Mouse (Mus musculus): Measurements from ENCODE around the gene Gm45717.
"Not testable (repeated sequence)": the region's sequence is repeated elsewhere in the genome, so short reads cannot be mapped to it uniquely, and the experiment has no call there.

Gene Gm45717
- long read RNA-seq, experiment 1 = 0 reads
- long read RNA-seq, experiment 2, partial matches to known transcripts = 0 of 3 reads
- long read RNA-seq, experiment 2, other reads (novel, unspliced or antisense) = 3 of 3 reads

DNA sequence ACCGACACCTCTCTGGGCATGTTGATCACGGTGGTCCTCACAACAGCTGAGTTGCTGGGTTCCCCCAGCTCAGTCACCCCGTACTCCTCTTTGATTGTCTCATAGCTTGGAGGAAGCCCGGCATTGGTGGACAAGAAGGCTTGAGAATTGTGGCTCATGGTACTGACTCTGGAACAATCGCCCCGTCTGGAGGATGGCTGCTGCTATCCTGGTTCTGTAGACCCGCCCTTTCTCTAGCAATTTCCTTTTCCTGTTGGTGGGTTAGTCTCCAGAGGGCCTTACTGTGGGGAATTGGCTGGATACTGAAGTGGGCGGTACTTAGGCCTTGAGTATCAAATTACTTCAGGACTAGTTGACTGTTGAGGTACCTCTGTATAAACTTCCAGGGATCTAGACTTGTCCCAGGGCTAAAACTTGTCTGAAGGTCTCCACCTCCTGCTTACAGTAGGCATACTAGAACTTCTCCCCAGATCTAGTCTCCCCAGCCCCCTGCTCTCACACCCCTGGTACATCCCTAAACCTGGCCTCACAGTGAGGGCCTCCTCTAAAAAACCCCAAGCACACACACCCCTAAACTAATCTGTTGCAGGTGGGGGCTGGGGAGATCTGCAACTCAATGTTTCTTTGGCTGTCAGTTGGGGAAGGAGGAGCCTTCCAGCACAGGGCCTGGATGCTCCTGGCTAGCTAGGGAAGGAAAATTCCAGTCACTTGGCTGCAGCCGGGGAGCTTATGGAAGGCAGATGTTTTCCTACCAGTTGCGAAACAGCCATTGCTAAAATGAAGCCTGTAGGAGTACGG, at the start of gene Gm45717, which contains the start of gene Ifitm2:
TSS of gene Gm45717 (minus strand) at position 180 of the 798 bp plus-strand sequence.
TSS of gene Ifitm2 (minus strand) at position 230 of the 798 bp plus-strand sequence.
- intact Hi-C loops (cut with DNase I) = loop anchor here (5.0 kb wide), 1 partner anchor 51 kb away; no protein-coding TSS in a partner anchor

DNA sequence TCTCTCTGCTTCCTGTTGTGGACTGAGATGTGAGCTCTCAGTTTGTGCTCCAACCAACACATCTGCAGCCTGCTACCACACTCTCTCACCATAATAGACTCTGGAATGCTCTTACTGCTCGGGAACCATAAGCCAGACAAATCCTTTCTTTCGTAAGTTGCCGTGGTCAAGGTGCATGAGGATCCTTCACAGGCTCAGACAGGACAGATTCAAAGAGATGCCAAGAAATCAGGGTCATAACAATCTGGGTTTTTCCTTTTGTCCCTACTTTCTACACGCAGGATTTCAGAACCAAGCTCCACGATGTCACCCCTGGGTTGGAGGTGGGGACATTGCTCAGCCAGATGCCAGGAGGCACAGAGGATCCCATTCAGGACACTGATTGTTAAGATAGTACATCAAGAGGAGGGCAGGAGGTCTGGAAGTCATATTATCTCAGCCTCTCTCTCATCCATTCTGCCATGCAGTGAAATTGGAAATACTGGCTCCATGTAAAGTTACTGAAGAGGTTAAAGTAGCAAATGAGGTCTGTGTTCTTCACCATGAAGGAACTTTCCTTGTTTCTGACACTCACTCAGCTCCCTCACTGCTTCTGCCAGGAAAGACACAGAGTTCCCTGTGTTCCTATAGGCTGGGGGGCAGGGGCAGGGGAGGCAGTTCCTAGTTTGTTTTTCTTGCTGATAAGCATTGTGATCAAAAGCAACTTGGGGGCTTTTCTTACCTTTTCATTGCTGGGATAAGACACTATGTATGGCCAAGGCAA, 47.7 kb upstream of the Gm45717 start:
- intact Hi-C loops (cut with DNase I) = no loop called here

DNA sequence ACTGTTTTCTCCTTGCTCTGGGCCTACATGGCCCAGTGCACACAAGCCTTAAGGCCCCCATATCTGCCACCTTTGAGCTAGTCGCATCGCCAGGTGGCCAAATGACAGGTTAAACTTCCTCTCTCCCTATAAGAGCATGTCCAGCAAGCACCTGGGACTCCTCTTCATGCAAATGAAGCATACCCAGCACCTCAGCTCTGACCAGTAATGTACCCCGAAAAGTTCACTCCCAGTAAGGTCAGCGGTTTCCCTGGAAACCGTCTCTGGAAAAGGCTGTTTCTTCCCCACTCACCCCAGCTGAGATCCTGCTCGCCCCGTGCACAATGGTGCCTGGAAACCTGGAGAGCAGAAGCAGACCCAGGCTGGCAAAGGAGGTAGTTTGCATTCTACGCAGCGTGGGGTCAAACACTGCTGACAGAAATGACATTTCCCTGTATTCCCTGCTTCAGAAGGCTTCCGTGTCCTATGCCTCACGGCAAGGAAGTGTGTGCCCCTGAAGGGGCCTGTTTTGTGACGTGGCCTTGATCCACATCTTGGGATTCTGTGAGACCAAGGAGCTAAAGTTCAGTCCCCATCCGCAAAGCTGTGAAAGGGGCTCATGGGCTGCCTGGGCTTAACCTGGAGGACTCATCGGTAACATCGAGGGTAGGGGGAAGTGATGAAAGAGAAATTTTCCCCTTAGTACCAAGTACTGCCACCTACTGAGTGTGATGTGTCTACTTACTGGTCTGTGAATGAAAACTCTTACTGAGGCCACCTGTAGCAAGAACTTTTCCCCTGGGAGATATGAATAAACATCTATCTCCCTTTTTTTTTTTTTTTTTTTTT, 45.4 kb upstream of the Gm45717 start:
- intact Hi-C loops (cut with DNase I) = no loop called here

DNA sequence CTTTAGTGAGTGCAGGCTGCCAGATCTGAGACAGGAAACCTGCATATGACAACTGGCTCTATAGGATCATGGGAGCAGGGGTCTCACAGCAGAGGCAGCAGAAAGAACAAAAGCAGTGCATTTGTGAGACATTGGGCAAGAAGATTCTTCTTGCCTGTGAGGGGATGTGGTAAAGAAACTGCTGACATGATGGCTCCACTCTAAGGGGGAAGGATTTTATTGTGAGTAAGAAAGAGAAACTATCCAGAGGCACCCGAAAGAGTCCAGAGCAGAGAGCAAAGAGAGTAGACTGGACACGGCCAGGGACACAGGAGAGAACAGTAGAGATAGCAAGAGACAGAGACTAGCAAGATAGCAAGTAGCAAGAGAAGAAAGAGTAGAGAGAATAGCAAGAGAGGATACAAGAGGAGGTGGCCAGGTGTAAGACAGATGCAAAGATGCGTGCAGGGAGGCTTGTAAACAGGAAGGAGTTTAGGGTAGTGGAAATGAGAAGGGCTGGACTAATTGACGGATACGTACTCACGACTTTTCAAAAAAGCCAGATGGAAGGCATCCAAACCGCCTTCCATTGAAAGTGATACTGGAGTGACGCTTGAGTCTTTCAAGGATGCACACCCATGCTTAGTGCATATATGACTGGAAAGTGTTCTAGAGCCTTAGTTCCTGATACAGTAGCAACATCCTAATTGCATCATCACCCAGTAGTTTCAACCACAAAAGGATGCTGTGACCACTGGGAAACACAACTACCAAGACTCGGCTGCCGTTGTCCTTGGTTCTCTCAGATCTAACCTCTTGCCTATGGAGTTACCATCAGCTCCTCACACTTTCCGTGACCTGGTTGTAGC, 43.3 kb upstream of the Gm45717 start:
- intact Hi-C loops (cut with DNase I) = no loop called here

DNA sequence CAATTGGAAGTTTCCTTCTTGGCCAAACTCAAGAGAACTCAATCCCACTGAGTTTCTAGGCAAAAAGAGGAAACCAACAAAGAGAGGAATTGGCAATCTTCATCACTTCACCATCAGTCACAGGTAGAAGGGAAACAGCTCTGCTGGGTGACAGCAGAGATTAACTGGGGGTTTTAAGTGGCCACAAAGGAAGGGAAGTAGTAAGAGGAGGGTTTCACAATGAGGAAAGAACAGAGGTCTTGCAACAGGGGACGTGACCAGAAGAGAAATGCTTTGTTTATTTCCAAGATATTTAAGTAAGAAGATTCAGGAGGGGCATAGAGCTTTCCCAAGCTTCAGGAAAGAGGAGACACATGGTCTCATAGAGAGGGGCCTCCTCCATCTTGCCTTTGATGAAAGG, 42.1 kb upstream of the Gm45717 start:
- intact Hi-C loops (cut with DNase I) = no loop called here

DNA sequence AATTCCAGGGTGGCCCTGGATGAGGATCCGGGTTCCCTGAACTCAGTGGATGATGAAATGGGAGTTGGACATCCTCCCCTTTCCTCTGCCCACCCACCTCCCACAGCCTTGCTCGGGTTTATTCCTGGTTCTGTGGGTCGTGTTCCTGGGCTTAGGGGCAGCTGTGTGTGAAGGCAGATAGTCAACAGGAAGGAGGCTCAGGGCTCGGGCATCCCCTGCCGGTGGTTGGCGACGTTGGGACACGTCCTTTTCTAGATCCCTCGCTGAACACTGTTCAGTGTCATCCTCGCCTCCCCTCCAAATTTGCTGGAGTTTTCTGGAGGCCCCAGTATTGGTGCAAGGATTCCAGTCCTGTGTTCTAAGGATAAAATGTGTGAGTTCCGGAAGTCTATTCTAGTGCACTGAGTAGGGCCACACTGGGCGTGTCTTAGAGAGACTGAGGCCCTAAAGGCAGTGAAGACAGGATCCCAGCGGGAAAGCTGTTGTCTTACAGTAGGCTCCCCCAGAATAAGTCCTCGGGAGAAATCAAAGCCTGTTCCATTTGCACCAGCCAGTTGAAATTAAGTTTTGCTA, 35.5 kb upstream of the Gm45717 start:
- intact Hi-C loops (cut with DNase I) = no loop called here

DNA sequence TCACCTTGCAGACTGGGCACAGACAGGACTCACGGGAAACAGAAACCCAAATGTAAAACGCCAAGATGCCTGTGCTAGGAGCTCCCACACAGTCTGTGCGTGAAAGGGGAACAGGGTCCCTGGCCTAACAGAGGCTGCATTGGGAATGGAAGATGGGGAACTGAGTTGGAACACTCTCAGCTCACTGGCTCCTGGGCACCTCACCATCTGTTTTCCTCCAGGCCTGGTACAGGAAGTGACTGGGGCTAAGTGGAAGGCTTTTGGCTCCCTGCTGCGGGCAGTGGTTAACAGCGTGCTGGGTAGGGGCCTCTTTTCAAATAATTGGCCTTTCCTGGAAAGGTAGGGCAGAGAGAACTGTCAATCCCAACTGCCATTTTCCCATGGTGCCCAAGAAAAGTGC, 34.9 kb upstream of the Gm45717 start:
- intact Hi-C loops (cut with DNase I) = no loop called here

DNA sequence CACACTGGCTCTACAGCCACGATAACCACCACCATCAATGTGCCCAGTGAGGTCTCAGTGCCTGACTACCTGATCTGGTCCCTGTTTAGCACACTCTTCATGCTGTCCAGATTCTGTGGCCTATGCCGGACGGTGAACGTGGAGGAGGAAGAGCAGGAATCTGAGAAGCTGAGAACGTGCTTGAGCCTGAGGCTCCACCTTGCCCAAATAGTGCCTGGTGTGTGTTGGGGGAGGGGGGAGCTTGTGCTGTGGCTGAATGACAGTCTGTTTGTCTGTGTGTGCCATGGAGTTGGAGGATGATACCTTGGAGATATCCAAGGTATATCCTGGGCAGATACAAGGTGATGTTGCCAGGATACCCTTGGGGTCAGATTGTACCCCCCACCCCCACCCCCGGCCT, 34.4 kb upstream of the Gm45717 start:
- intact Hi-C loops (cut with DNase I) = no loop called here

DNA sequence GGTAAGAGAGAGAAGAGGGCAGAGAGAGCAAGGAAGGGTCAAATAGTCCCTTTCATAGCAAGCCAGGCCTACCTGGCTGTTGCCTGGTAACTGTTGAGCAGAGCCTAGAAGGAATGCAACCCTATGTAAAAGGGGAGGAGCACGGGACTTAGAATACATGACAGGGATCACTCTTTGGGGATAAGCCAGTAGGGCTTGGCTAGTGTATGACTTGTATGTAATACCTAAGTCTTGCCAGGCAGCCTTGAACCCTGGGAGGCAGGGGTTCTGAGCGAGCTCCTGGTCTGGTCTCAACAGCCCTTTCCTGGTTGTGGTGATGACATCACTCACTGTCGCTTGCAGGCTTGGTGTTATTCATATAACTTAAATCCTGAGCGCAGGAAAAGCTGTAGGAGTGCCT, 33.3 kb upstream of the Gm45717 start:
- intact Hi-C loops (cut with DNase I) = no loop called here

DNA sequence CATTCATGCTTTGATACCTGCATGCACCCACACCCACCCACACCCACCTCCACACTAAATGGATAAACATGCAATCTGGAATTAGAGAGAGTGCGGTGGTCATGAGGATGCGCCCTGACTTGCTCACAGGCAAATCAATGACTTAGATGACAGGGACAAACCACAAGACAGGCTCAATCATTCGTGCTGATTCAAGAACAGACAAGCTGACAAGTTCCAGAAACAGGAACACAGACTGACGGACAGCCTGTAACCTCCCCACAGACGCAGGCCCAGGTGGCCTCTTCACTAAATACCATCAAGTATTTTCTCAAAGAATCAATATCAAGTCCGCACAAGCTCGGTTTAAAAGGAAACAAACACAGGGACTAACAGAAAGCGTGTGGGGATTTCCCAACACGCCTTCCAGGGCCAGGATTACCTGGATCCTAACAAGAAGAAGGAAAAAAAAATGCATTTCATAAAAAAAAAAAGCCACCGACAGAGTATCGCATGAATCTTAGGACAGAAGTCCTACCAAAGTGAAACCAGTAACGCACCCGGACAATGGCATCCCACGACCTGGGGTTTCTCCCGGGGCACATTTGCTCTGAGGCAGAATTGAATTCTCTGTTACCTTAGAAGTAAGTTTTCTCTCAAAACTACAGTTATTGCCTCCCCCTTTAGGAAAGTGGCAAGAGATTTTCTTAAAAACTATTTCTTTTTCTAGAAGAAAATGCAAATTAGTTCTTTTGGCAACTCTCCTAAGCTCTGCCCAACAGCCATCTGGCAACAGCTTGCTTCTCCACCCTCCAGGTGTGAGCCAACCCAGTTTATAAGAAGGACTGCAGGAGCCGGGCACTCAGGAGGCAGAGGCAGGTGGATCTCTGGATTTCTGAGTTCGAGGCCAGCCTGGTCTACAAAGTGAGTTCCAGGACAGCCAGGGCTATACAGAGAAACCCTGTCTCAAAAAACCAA, 31.7 kb upstream of the Gm45717 start:
- intact Hi-C loops (cut with DNase I) = no loop called here

DNA sequence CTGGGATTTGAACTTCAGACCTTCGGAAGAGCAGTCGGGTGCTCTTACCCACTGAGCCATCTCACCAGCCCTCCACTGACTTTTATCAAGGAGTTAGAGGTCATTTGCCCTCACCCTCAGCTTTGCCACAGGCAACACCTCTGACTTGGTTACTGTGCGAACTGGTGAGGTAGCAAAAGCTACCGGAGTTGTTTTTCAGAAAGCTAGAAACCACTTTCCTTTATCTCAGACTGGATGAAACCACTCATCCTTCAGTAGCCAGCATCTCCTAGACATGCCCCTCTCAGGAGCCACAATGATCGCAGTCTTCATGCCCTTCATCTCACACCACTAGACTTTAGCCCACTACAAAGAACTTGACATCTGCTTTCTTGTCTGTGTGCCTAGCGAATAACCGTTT, 27.2 kb upstream of the Gm45717 start:
- intact Hi-C loops (cut with DNase I) = no loop called here

DNA sequence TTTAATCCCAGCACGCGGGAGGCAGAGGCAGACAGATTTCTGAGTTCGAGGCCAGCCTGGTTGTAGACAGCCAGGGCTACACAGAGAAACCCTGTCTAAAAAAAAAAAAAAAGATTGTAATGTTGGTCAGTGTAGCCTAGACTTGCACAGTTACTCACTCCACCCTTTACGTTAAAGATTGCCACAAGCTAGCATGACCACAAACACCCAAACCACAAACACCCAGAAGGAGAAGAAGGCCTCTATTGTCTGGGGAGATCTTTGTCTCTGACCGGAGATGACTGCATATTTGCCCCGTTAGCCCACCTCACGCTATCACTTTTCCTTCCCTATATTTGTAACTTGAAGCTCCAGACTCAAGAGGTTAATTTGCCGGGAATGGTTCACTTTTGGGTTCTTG, 26.0 kb upstream of the Gm45717 start:
- intact Hi-C loops (cut with DNase I) = no loop called here

DNA sequence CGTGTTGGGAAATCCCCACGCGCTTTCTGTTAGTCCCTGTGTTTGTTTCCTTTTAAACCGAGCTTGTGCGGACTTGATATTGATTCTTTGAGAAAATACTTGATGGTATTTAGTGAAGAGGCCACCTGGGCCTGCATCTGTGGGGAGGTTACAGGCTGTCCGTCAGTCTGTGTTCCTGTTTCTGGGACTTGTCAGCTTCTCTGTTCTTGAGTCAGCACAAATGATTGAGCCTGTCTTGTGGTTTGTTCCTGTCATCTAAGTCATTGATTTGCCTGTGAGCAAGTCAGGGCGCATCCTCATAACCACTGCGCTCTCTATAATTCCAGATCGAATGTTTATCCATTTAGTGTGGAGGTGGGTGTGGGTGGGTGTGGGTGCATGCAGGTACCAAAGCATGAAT, 21.0 kb upstream of the Gm45717 start:
- intact Hi-C loops (cut with DNase I) = not testable (repeated sequence)

DNA sequence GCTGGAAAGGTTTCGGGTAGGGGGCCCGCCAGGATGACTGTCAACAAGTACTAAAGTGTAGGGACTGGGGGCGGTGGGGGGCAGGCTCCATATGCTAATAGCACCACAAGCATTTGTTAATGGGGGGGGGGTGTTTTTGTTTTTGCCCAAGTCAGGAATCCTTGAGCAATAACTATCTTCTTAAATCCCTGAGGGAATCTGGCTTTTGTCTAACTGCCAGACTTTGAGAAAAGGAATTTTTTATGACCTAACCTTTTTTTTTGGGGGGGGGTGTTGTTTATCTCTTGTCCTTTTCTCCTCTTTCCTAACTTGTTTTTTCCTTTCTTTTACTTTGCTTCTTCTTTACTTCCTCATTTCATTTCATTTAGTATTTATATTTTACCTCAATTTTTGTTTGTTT, 19.7 kb upstream of the Gm45717 start:
- intact Hi-C loops (cut with DNase I) = no loop called here

DNA sequence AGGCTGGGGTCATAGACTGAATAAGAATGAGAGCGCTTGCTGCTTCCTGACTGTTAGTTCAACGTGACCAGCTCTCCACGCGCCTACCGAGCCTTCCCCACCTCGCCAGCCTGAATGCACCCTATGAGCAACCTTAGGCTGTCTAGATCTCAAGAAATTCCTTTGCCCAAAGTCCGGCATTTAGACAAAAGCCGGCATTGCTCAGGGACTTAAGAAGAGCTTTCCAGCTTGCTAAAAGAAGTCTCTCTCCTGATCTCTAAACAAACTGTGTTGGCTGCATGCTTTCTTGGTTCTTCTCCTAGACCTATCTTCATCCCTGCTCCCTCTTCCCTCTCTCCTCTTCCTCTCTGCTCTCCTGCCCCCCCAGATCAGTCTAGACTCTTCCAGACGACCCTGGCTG, 19.2 kb upstream of the Gm45717 start:
- intact Hi-C loops (cut with DNase I) = loop anchor here (5.0 kb wide), 1 partner anchor 32 kb away; no protein-coding TSS in a partner anchor

DNA sequence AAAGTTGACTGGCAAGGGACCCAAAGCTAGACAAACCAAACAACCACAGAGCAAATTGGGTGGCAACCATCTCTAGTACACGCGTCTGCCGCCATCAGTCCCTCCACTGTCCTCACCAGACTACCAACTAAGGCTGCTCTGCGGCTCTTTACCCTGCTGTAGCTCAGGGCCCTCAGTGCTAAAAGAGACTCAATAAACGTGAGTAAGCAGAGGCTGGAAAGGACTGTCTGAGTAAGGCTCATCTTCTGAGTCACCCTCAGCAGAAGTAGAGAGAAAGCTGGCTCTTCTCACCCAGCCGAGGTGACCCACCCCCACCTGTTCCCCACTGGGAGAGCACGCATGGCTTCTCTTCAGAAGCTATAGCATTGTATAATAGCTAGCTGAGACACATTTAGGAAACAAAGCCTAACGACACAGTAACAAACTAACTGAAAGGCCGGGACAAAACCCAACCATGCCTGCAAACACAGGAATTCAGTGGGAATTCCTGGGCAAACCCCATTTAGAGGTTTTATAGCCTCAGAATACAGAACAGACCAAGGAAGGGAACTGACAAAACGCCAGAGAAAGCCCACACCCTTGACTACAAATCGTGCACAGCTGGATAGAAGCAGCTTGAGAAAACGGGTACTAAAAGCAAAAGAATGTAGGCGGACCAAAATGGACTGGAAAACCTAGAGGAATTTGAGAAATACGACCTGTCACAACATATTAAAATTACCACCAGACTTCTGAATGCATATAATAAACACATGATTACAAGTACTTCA, 17.8 kb upstream of the Gm45717 start:
- intact Hi-C loops (cut with DNase I) = loop anchor here (5.0 kb wide), 1 partner anchor 34 kb away; no protein-coding TSS in a partner anchor

DNA sequence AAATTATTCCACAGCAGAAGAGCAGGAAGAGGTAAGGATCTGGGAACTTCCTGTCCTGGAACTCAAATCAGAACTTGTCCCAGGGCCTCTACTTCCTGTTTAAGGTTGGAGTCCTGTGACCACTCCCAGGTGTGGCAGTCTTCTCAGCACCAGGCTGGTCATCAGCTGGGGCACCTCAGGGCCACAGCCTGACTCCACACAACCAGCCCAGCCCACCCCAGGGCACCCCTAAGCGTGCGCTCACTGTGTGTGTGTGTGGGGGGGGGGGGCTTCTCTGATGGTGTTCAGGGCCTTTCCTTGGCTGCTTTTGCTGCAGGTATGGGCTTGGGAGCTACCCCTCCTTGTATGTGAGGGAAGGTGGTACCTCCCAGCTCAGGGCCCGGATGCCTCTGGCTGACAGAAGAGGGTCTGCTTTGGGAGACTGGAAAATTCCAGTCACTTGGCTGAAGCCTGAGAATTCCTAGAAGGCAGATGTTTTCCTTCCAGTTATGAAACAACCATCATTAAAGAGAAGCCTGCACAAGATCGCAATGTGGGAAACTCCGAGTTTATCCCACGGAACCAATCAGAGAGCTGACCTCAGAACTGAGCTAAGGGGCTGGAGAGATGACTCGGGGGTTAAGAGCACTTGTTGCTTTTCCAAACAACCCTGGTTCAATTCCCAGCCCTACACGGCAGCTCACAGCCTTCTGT, 15.9 kb upstream of the Gm45717 start:
- intact Hi-C loops (cut with DNase I) = loop anchor here (5.0 kb wide), 1 partner anchor 36 kb away; no protein-coding TSS in a partner anchor
